Mouse (Mus musculus): ENCODE data around the gene Myh11.

- TF ChIP-seq CTCF (IDR thresholded peaks at IDR 0.05; ENCODE audit: low read depth) (no peak), EP300 (IDR thresholded peaks at IDR 0.05; ENCODE audit: low read depth) (no peak)
Measured at GRCm38 (mm10) chr16:14297746-14298145, 6.6 kb upstream of the Myh11 start.
